Mouse (Mus musculus) urinary bladder, adult 2 months (tissue): ENCODE results near the gene Col6a6. TPM values are rescaled to one million over a fixed set of nuclear protein-coding genes. Genes with fewer than 3 reads are reported as not detected.
"Not testable (repeated sequence)": the region's sequence is repeated elsewhere in the genome, so short reads cannot be mapped to it uniquely, and the experiment has no call there.

ENCODE experiments used
- DNase-seq: peaks from one replicate; pipeline ENCODE4 v3.0.0; 2022; ENCODE audit warnings: low spot score
- polyA plus RNA-seq: library from polyadenylated mRNA; depleted of rRNA; stranded (reverse); fragments of >200 nt; gene quantifications from 2 replicates; pipeline ENCODE4 v1.2.3, GENCODE M21; 2012; rRNA removed

Gene Col6a6
- polyA plus RNA-seq, result 0.41 and 0.71 TPM in 2 replicates

DNA sequence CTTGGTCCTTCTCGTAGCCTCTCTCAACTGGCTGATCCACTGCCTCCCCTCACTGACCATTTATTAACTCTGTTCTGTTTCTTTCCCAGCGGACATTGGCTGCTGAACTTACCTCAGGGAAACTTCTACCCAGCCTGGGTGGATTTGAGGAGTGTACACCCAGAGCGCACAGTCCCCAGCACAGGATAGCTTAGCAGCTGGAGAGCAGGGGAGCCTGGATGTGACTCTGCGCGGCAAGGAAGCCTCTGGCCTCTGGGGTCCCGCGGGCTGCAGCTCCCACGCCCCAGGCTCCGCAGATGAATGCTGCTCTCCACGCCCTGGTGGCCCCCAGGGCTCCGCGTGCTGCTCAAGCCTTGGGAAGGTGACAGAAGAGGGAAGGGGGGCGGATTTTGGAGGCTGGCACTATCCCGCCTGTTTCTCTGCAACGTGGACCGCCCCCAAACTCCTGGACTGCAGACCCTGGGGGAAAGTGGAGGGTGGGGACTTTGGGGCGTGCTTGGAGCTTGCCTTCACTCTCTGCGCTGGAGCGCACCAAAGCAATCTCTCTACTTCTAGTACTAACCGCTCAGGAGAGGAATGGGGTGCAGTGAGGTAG, at the start of gene Col6a6:
Gene Col6a6 (minus strand): TSS at position 370 of the 595 bp plus-strand sequence.
- no peak for DNase-seq

DNA sequence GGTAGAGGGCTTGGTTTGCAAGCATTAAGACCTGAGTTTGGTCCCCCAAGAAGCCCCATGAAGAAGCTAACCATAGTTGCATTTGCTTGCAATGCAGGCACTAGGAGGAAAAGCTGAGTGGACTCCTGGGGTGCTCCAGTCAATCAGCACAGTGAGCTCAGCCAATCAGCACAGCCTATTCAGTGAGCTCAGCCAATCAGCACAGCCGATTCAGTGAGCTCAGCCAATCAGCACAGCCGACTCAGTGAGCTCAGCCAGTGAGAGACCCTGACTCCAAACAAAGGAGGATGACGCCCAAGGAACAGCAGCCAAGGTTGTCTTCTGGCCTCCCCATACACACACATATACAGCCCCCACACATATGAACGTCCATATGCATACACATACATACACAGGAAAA, 48.2 kb upstream of the Col6a6 start:
- no peak for DNase-seq

DNA sequence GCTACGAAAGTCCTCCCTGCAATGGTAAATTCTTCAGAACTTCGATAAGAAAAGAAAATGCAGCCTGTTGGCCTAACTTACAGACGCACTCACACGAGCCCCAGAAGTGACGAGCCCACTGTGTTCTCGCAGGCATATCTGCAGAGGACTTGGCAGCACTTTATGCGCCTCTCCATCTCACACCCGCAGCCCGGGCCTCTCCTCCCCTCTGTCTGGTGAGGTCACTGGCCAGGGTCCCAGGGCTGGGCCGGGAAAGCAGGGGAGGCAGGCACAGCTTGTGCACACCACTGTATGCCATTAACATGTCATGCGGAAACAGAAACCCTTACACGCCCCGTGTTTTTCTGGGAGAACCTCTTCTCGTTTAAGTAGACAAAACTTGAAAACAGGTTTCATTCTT, 43.7 kb upstream of the Col6a6 start:
- DNase-seq, result no peak

DNA sequence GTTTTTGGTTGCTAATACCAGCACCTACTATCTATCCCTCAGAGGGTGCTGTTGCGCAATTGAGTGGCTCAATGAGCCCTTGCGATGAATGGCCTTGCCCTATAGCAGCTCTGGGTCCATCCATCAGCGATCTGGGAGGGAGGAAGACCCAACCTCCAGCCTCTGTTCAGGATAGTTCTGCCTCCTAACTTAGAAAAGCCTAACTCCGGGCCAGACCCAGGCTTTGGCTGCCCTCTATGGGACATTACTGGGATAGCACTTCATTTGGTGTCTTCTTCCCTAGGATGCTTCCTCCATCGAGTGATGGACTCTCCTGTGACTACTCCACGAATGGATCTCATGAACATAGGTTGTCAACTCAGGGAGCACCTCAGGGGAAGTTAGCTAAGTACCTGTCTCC, 29.8 kb upstream of the Col6a6 start:
- DNase-seq, result no peak

DNA sequence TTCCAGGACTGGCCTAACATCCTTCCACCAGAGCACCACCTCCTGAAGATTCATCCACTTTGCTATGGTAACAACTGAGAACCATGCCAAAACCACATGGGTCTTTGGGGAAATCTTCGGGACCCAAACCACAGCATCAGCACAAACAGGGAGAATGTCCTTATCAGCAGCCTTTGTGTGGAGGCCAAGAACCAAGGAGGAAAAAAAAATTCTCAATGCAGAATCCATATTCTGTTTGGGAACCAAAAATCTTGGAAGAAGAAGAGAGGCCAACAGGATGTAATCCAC, 24.8 kb upstream of the Col6a6 start:
- DNase-seq, result no peak

DNA sequence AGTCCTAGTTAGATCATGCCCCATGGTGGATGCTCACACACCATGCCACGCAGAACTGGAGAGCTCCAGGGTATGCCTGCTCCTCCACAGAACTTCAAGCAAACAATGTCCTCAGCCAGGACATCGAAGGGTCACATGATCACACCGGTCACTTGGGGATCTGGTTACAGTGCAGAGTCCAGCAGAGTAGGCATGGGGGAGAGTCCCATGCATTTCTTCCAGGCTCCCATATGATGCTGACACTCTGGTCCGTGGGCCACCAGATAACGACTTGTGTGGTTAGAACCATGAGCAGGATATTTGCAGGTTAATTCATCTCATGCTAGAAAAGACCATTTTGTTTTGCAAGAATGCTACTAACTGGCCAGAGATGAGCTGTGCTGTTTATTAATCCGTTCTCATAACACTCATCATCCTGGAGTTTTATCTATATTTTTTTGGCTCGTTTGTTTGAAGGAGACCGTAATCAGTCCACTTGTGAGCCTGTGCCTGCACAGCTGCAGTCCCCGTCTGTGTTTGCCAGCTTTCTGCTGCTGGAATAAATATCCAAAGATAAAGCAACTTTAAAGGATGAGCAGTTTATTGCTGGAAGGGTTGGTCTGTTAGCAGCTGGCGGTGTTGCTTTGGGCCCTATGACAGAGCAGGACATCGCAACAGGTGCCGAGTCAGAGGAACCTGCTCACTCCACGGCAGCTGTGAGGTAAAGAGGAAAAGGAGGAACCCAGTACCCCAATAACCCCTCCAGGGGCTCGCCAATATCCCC, 24.2 kb upstream of the Col6a6 start:
- DNase-seq, result no peak

DNA sequence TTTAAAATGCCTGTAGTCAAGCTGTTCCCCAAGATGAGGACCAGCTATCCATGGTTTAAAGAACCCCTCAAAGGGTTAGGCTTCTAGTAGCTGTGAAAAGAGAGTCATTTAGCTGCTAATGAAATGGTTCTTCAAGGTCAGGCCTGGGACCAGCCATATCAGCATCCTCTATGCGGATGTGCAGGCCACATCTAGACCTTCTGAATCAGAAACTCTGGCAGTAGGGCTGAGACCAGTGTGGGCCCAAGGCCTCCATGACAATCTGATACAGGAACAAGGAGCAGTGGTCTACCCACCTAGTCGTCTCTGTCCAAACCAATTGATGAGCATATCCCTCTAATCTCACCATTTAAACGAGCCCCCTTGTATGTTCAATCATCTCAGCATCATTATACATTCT, 23.1 kb upstream of the Col6a6 start:
- no peak for DNase-seq

DNA sequence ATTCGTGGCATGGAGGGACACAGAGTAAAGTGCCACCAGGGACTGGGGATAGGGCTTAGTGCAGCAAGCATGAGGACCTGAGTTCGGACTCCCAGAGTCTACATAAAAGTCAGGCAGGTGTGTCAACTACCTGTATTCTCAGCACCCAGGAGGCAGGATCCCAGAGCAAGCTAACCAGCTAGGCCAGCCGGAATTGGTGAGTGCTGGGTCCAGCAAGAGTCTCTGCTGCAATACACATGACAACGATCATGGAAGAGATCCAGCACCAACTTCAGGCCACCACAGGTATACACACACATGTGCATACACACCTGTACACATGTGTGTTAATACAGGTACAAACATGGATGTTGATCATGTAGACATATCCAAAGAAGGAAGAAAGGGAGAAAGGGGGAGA, 20.4 kb upstream of the Col6a6 start:
- DNase-seq, result no peak

DNA sequence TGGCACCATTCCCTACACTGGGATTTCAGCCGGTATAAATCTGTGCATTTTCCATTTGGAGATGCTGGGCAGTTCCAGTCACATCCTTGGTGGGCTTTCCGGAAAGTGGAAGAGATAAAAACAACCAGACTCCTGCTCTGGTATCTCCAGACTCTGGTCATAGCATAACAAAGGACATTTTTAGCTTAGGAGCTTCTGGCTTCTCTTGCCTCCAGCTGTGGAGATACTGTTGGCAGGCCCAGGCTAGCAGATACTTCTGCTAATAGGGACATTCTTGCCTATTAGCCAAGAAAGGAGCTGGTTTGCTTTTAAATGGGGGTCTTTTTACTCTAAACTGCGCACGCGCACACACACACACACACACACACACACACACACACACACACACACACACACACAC, 19.3 kb upstream of the Col6a6 start:
- no peak for DNase-seq

DNA sequence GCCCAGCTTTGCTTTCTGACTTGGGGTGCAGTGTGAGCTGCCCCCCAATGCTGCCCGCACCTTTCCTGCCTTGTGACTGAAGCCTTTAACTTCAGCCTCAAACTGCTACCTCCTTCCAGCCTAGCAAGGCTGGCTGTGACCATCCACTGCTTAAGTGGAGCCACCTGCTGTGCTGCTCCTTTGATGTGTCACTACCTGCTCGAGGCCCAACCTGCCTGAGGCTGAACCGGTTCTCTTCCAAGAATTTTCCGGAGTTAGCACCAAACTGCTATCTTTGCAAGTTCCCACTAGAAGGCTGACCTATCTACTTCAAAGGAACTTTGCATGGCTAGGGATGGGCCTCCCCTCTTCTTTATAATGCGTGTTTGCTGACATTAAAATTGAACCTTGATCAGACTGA, 13.4 kb upstream of the Col6a6 start:
- DNase-seq, result not testable (repeated sequence)

DNA sequence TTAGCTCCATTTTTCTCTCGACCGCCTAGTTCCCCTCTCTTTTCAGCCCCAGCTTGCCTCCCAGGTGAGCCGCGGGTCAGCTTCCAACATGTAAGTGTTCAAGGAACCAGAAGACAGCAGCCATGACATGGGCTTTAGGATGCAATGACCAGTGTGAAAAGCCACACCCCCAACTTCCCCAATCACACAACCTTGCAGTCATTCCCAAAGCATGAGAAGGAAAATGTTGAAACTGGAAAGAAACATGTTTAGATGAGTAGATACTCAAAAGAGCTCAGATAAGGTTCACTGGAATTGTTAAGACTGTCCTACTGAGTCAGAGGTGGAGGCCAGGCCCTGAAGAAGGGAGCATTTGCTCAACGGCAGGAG, 11.2 kb upstream of the Col6a6 start:
- DNase-seq, result no peak

DNA sequence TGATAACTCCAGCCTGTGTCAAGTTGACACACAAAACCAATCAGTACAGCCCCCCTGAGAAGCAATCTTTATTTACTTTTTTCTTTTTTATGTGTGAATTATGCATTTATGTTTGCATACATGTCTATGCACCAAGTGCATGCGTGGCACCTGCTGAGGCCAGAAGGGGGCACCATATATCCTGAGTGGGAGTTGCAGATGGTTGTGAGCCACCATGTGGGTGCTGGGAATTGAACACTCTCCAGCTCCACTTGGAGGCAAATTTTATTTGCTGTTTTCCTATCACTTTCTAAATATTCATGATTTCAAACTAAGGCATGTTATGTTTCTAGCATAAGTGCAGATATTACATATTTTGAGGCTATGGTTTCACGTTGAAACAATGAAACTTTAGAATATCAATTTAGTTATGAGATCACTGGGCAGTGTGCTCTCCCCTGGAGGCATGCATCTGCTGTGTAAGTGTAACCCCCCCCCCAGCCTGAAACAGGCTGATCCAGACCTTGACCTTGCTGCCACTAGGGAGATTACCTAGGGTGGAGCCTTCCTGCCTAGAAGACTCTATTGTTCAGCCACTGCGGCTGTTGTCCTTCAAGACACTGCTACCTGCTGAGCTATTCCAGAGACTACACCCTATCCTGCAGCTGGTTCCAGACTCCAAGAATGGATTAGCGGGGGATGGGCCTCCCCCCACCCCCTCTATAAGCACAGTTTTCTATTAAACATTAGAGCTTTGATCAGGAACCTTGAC, 10.6 kb upstream of the Col6a6 start:
- DNase-seq, result no peak

DNA sequence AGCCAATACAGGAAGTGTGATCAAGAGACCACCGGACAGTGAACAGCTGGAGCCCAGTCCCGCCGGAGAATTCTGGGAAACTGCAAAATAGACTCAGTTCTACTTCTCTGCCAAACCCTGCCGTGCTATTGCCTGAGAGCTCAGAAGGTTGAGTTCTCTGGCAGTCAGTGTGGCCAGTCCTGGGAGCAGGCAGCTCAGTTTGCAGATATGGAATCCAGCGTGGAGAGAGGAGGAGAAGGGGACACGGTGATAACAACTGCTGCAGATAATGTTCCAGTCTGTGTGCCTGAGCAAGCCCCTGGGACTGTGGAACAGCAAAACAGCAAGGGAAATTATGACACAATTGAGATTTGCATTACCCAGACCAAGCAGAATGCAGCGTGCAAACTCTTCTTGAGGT, 7.6 kb upstream of the Col6a6 start:
- DNase-seq, result no peak

DNA sequence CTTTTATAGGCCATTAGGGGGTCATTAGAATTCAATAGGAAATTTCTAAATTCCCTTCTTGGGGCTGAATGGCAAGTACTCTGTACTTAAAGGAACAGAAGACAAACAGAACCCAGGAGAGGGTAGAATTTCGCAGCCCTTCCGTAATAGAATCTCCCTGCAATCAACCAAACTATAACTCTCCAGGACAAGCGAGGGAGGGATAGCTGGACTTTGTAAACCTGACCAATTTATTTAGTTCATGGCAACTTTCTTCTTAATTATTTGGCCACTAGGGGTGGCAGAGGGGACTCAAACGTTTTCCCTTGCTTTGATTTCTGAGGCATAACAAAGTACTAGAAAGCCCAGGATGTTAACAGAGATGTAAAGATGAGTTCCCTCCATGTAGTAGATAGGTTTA, 6.8 kb upstream of the Col6a6 start:
- DNase-seq, result no peak

DNA sequence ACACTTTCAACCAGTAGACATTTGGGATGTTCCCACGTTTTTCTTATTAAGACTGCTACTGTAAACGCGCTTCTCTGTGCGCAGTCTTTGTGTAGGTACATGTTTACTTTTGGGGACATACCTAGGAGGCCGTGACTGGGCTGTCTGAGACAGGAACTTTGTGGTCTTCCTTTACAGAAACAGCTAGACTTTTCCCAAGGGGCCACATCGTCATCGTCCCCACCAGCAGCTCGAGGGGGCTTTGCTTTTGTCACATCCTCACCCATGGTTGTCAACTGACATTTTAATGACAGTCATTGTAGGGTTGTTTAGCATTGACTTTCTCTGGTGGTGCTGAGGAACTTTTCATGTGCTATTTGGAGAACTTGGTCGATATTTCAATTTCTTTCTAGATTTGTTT, 3.3 kb upstream of the Col6a6 start:
- no peak for DNase-seq

DNA sequence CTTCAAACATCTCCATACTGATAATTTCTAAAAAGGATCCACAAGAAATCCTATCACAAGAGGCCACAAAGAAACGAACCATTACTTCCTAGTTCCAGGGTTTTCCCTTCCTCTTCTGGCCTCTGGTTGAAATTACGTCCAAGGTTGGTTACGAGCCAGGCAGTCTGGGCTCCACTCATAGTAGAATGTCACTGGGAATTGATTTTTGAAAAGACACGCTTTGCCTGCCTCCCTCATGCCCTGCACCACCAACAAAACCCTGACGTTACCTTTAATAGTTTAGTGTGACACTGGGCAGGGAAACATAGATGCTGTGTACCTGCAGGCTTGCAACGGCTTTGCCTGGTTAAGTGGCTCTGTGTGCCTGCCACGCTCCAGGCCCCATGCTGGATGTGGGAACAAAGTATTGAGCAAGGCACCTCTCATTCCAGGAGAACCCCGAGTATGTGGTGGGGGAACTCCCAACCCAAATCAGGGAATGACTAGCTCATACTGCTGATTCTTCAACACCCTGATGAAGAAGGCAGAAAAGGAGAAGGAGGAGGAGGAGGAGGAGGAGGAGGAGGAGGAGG, 798 bp downstream of the Col6a6 start:
- DNase-seq, result no peak

DNA sequence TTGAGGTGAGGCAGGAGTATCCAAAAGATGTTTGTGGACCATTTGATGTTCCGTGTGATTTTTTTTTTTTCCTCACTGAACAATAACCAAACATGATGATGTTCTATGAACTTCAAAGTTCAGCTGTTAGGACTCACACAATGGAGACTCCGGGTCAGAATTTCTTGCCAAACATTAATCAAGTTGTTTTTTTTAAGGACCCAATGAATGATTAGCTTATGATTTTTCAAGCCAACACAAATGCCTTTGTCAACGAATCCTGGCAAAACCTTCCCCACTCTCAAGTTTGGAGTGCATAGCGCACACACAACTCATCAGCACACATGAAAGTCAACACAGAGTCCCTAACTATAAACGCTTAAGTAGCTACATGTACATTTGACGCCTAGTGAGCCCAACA, 7.2 kb downstream of the Col6a6 start:
- DNase-seq, result no peak

DNA sequence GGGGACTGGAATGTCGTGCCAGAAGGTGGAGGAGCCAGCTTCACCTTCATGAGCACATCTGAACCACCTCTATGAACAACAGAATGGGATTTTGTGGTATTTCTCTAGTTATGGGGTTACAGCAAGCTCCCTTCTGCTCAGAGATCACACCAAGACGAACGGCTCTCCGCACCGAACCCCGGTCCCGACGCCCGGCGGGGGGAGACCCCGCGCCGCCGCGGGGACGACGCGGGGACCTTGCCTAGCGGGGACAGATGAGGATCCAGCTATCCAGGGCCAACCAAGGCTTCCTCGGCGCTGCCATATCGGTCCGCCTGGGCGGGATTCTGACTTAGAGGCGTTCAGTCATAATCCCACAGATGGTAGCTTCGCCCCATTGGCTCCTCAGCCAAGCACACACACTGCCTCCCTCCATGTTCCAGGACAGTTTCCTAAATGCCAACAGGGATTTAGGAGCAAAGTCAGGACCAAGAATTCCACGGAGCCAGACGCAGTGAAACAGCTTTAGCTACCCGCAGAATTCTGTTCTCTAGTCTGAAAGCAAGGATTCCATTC, 8.7 kb downstream of the Col6a6 start:
- no peak for DNase-seq

DNA sequence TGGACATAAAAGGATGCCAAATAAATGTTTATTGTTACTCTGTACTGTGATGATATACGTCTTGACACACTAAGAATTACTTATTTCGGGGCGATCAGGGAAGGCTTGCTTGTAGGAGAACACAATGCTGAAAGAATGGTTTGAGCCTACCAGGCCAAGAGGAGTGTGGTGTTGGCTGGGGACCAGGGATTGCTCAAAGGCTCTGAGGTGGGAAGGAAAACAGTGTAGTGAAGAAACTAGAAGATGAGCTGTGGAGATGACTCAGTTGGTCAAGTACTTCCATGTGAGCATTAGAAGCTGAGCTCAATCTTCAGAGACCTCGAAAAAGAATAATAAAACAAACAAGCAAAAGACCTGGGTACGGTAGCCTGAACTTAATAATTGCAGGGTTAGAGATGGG, 13.5 kb downstream of the Col6a6 start:
- no peak for DNase-seq

DNA sequence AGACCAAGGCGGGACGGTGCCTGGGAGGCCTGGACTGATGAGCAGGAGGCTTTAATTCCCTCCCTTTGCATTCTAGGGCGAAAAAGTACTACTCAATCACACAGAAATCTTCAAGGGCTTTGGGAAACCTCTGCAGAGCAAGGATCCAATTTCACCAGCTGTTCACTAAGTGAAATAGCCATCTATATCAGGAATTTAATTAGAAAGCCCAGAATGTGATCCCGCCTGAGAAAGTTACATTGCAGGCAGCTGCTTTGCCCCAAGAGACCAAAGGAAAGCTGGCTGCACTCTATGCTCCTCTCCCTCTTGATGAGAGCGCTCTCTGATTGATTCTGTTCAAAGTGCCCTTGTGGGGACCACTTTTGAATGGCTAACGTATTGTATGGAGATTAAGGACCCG, 16.5 kb downstream of the Col6a6 start:
- no peak for DNase-seq

DNA sequence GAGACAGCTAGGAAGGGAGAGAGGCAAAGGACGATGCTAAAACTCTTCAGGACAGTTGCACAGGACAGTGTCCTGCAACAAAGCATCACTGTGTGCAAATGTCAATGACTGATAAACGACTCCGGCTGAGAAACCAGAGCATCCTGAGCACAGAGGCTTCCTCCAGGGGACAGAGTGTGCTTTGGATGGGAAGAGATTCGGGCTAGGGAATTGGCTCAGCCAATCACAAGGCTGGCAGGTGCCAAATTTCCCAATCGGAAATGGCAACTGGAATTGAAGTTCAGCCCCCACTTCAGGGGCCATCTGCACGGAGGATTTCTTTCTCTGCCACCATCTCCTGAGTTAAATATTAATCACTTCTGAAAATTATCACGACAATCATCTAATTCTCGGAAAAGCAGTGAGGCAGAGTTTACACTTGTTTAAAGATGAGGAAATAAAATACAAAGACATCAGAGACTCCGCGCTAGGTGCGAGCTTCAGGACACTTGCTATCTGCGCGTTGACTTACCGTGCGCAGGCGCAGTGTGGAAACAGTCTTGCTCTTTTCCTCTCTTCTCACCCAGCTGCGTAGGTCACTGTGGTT, 18.9 kb downstream of the Col6a6 start:
- no peak for DNase-seq

DNA sequence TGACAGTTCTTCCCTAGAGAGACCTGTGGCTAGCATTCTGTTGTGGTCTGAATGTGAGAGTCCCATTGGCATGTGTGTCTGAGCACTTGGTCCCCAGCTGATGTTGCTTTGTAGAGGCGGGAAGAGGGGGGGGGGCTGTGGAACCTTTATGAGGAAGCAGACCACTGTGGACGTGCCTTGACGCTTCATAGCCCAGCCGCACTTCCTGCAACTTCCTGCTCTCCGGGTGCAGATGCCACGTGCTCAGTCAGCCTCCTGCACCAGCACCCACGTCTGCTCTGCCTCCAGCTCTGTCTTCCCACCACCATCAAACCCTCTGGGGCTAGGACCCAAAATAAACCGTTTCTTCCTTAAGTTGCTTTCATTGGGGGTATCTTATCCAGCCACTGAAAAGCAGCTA, 24.5 kb downstream of the Col6a6 start:
- no peak for DNase-seq
